Mouse (Mus musculus): ENCODE measurements around the gene Mreg. TPM values are rescaled to one million over a fixed set of nuclear protein-coding genes. Genes with fewer than 3 reads are reported as not detected.

Gene Mreg
- polyA plus RNA-seq, 1 experiment from 2014 or later = 9.6 TPM

DNA sequence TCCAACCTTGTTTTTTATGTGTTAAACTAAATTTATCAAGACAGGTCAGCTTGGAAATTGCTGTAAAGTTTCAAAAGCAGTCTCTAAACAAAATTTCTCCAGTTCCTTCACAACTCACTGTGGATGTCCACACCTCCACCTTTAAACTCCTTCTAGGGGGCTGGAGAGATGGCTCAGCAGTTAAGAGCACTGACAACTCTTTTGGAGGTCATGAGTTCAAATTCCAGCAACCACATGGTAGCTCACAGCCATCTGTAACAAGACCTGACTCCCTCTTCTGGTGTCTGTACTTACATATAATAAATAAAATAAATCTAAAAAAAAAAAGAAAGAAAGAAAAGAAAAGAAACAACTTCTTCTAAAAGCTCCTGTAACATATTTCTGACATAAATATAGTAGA lies 67.1 kb downstream of the Mreg start:
- Histone ChIP-seq H3K9me3 (ENCODE audit: control insufficient read depth, low read length) (no peaks in the 10 kb centered on the region), H3K4me2 (ENCODE audit: low read length) (no peak overlapping the region), H3K4me1 (replicated peaks; ENCODE audit: control insufficient read depth, insufficient read depth, low read length) (no peaks in the 10 kb centered on the region), H3K27me3 (replicated peaks; ENCODE audit: control insufficient read depth, insufficient read depth, low read length) (no peaks in the 10 kb centered on the region), H3K36me3 (ENCODE audit: control insufficient read depth, insufficient read depth, low read length) (no peaks in the 10 kb centered on the region), H3K4me3 (ENCODE audit: low read depth, low read length) (no peak overlapping the region), H3K9ac (ENCODE audit: low read length) (no peak overlapping the region), H3K27ac (ENCODE audit: low read depth) (no peak overlapping the region)
- DNase-seq (ENCODE audit: low spot score) = no peak
- ATAC-seq (replicated peaks; ENCODE audit: low FRiP score, low TSS enrichment, low read depth) = no peak

DNA sequence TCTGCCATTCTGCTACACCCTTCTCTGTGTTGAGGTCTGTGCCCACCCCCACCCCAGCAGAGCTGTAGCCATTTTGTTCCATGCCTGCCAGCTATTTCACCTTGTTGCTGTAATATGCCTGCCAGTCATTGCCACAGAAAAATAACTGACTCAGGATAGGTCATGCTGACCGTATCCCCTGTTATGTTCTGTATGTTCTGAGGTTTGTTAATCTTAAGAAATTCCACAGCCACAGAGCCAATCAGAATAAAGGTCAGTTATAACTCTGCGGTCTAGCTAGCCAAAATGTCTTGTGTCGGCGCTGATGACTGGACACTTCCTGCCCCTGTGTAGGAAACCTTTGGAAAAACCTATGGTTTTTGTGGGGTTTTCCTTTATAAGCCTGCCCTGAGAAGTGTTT lies 67.7 kb downstream of the Mreg start:
- no peak overlapping the region for H3K4me3 ChIP-seq (ENCODE audit: low read depth, low read length)
- no peak overlapping the region for H3K4me2 ChIP-seq (ENCODE audit: low read length)
- WGBS = 79% methylated on average over 4 of the region's 4 CpGs
- DNase-seq (ENCODE audit: low spot score) (no peak), ATAC-seq (replicated peaks; ENCODE audit: low FRiP score, low TSS enrichment, low read depth) (no peak)
- no peak overlapping the region for H3K9ac ChIP-seq (ENCODE audit: low read length)
- H3K9me3 ChIP-seq (ENCODE audit: control insufficient read depth, low read length) = no peaks in the 10 kb centered on the region
- H3K27me3 ChIP-seq (replicated peaks; ENCODE audit: control insufficient read depth, insufficient read depth, low read length) = no peaks in the 10 kb centered on the region
- H3K4me1 ChIP-seq (replicated peaks; ENCODE audit: control insufficient read depth, insufficient read depth, low read length) = no peaks in the 10 kb centered on the region
- no peaks in the 10 kb centered on the region for H3K36me3 ChIP-seq (ENCODE audit: control insufficient read depth, insufficient read depth, low read length)
- H3K27ac ChIP-seq (ENCODE audit: low read depth) = no peak overlapping the region

DNA sequence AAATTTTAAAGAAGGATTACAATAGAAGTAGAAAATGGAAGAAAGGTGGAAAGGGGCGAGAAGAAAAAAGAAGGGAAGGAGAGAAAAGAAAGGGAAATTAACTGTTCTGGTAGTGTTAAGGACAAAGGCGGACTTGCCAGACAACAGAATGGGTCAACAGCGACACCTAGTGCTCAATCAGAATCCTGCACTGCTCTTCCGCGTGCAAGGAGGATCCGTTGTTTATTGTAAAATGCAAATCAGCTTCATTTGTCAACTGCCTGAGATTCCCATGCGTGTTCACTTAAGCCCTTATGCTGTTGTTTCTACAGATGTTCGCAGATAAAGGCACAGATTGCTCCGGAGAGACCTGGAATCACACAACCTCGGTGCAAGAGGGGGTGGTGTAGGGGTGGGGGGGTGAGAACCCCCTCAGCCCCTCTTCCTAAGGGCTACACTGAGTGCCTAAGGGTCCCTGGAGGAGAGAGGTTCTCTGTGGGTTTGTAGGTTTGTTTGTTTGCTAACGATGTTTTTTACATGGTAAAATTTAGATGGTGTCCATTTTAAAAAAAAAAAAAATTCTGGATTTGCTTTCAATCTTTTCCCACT lies 70.1 kb downstream of the Mreg start:
- ATAC-seq (replicated peaks; ENCODE audit: low FRiP score, low TSS enrichment, low read depth) (peak; percentile 70; the same call in 1 of the 2 replicates), DNase-seq (ENCODE audit: low spot score) (peak; percentile 82)
- H3K36me3 ChIP-seq (ENCODE audit: control insufficient read depth, insufficient read depth, low read length) = no peaks in the 10 kb centered on the region
- 4% methylated on average over 11 of the region's 11 CpGs for WGBS
- H3K27me3 ChIP-seq (replicated peaks; ENCODE audit: control insufficient read depth, insufficient read depth, low read length) = no peaks in the 10 kb centered on the region
- peak overlapping the region; percentile 34; the same call in 1 of the 2 replicates for H3K9ac ChIP-seq (ENCODE audit: low read length)
- H3K4me2 ChIP-seq (ENCODE audit: low read length) = peak overlapping the region; percentile 50
- peak overlapping the region; percentile 16; the same call in 1 of the 2 replicates for H3K4me3 ChIP-seq (ENCODE audit: low read depth, low read length)
- no peaks in the 10 kb centered on the region for H3K4me1 ChIP-seq (replicated peaks; ENCODE audit: control insufficient read depth, insufficient read depth, low read length)
- no peaks in the 10 kb centered on the region for H3K9me3 ChIP-seq (ENCODE audit: control insufficient read depth, low read length)
- H3K27ac ChIP-seq (ENCODE audit: low read depth) = no peak overlapping the region

DNA sequence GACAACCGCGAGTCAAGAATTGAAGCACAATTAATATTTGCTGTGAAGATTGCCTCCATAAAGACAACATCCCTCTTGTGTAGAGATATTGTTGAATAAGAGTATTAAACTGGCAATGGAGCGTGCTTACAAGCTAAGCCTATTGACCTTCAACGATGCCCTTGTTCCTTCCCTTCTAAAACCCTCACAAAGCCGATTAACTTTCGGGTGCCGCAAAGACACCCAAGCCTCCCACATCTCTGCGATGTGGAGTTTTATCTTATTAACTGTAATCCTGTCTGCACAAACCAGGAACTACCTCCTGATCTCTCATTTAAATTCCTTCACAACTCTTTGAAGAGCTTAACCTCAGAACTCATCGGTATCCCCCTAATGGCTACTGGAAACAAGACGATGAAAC lies 76.0 kb downstream of the Mreg start:
- peaks cover 9% of the 10 kb centered on the region for H3K9me3 ChIP-seq (ENCODE audit: control insufficient read depth, low read length)
- no peak overlapping the region for H3K4me3 ChIP-seq (ENCODE audit: low read depth, low read length)
- H3K27me3 ChIP-seq (replicated peaks; ENCODE audit: control insufficient read depth, insufficient read depth, low read length) = no peaks in the 10 kb centered on the region
- no peak overlapping the region for H3K9ac ChIP-seq (ENCODE audit: low read length)
- no peaks in the 10 kb centered on the region for H3K4me1 ChIP-seq (replicated peaks; ENCODE audit: control insufficient read depth, insufficient read depth, low read length)
- no peak for DNase-seq (ENCODE audit: low spot score)
- ATAC-seq (replicated peaks; ENCODE audit: low FRiP score, low TSS enrichment, low read depth) = no peak
- H3K4me2 ChIP-seq (ENCODE audit: low read length) = no peak overlapping the region
- WGBS = 94% methylated on average over 10 of the region's 10 CpGs
- no peaks in the 10 kb centered on the region for H3K36me3 ChIP-seq (ENCODE audit: control insufficient read depth, insufficient read depth, low read length)
- H3K27ac ChIP-seq (ENCODE audit: low read depth) = no peak overlapping the region

DNA sequence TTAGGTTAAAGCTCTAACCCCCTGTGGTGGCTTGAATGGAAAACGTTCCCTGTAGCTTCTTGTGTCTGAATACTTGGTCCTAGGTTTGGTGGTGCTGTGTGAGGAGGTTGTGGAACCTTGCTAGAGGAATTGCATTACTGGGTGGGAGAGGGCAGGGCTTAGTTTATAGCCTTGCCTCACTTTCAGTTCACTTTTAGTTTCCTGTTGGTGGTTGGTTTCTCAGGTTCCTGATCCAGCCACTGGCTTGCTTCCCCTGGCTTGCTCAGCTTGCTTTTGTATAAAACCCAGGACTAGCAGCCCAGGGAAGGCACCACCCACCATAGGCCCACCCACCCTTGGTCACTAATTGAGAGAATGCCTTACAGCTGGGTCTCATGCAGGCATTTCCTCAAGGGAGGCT lies 77.6 kb downstream of the Mreg start:
- Histone ChIP-seq H3K27me3 (replicated peaks; ENCODE audit: control insufficient read depth, insufficient read depth, low read length) (no peaks in the 10 kb centered on the region), H3K9me3 (ENCODE audit: control insufficient read depth, low read length) (peaks cover 9% of the 10 kb centered on the region), H3K4me1 (replicated peaks; ENCODE audit: control insufficient read depth, insufficient read depth, low read length) (no peaks in the 10 kb centered on the region), H3K36me3 (ENCODE audit: control insufficient read depth, insufficient read depth, low read length) (no peaks in the 10 kb centered on the region), H3K9ac (ENCODE audit: low read length) (no peak overlapping the region), H3K4me2 (ENCODE audit: low read length) (no peak overlapping the region), H3K27ac (ENCODE audit: low read depth) (no peak overlapping the region), H3K4me3 (ENCODE audit: low read depth, low read length) (no peak overlapping the region)
- ATAC-seq (replicated peaks; ENCODE audit: low FRiP score, low TSS enrichment, low read depth) (no peak), DNase-seq (ENCODE audit: low spot score) (no peak)
- 81% methylated on average over 1 of the region's 1 CpGs for WGBS

DNA sequence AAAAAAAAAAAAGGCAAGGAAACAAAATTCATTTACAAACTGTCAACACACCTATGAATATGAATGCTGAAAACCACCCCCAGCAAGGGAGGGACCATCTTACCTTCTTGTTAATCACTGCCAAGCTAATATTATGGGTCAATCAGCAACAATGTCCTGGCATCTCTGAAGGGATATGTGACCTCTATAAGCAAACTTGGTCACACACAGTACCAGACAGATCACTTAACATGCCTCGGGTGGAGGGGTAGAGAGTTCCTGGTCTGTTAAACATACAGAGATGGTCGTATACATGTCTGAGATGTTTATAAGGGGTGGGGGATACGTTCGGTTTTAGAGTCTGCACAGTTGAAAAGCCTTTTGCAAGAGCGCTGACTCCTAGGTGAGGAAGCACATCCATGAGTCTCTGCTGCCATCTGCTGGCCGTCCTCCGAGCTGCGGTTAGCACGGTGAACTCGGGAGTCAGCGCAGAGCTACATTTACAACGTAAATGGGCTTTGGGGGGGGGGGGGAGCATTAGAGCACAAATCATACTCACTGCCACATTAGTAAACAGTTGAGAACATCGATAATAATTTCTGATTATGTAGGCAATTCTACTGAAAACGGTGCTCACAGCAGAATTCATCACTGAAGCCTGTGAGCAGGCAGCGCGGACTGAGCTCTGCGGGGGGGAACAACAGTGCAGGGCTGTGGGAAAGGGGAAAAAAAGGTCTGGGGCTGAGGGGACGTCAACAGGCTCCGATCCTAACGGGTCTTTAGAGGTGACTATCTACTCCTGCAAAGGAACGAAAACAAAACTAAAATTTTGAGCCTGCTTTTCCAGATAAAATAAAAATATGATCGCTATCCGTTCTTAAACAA lies 88.4 kb downstream of the Mreg start:
- H3K9ac ChIP-seq (ENCODE audit: low read length) = no peak overlapping the region
- ATAC-seq (replicated peaks; ENCODE audit: low FRiP score, low TSS enrichment, low read depth) (peak; percentile 78), DNase-seq (ENCODE audit: low spot score) (peak; percentile 98)
- no peaks in the 10 kb centered on the region for H3K36me3 ChIP-seq (ENCODE audit: control insufficient read depth, insufficient read depth, low read length)
- no peak overlapping the region for H3K27ac ChIP-seq (ENCODE audit: low read depth)
- no peaks in the 10 kb centered on the region for H3K9me3 ChIP-seq (ENCODE audit: control insufficient read depth, low read length)
- no peak overlapping the region for H3K4me3 ChIP-seq (ENCODE audit: low read depth, low read length)
- H3K4me1 ChIP-seq (replicated peaks; ENCODE audit: control insufficient read depth, insufficient read depth, low read length) = peaks cover 4% of the 10 kb centered on the region; the same call in 1 of the 2 replicates
- WGBS = 23% methylated on average over 23 of the region's 23 CpGs
- peak overlapping the region; percentile 21; the same call in 1 of the 2 replicates for H3K4me2 ChIP-seq (ENCODE audit: low read length)
- H3K27me3 ChIP-seq (replicated peaks; ENCODE audit: control insufficient read depth, insufficient read depth, low read length) = no peaks in the 10 kb centered on the region

DNA sequence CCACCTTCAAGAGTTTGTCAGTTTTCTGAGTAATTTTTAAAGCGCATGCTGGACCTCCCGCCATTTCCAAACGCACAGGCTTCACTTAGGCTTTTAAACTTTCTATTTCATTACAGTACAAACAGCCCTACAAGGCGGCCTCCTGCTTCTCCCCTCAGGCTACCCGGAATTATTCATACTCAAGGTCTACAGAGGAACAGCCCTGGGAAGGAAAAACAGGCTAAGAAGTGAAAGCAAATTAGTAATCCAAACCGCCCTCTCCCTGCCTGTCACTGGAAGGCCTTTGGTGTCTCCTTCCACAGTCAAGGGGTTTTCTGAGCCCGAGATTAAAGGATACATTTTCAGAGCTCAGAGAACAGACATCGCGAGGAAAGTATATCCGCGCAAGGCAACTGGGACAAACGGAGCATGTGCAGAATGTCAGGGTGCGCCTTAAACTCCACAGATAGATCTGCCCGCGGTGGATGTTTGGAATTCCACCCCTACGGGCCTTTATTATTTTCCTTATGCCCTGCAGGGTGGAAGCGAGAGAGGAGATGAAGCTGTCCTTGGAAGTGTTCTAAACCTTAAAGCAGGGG lies 90.4 kb downstream of the Mreg start:
- Histone ChIP-seq H3K27ac (ENCODE audit: low read depth) (no peak overlapping the region), H3K4me3 (ENCODE audit: low read depth, low read length) (no peak overlapping the region), H3K9ac (ENCODE audit: low read length) (no peak overlapping the region), H3K27me3 (replicated peaks; ENCODE audit: control insufficient read depth, insufficient read depth, low read length) (no peaks in the 10 kb centered on the region), H3K4me1 (replicated peaks; ENCODE audit: control insufficient read depth, insufficient read depth, low read length) (peaks cover 4% of the 10 kb centered on the region; the same call in 1 of the 2 replicates), H3K4me2 (ENCODE audit: low read length) (no peak overlapping the region), H3K9me3 (ENCODE audit: control insufficient read depth, low read length) (no peaks in the 10 kb centered on the region), H3K36me3 (ENCODE audit: control insufficient read depth, insufficient read depth, low read length) (no peaks in the 10 kb centered on the region)
- WGBS = 86% methylated on average over 17 of the region's 17 CpGs
- ATAC-seq (replicated peaks; ENCODE audit: low FRiP score, low TSS enrichment, low read depth) (no peak), DNase-seq (ENCODE audit: low spot score) (no peak)

DNA sequence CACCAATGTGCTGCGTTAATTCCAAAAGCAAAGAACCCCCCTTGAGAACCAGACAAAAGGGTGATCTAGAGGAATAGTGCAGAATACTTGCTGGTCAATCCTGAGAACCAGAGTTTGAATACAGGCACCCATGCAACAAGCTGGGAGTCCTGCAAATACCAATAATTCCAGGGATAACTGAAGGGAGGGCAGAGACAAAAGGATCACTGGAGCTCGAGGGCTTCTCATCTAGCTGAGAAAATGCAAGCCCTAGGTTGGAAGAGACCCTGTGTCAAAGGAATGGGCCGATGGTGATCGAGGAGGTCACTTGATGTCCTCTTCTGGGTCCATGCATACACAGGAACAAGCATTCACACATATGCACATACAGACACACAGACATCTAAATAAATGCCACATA lies 92.1 kb downstream of the Mreg start:
- Histone ChIP-seq H3K9me3 (ENCODE audit: control insufficient read depth, low read length) (no peaks in the 10 kb centered on the region), H3K9ac (ENCODE audit: low read length) (no peak overlapping the region), H3K4me2 (ENCODE audit: low read length) (no peak overlapping the region), H3K27me3 (replicated peaks; ENCODE audit: control insufficient read depth, insufficient read depth, low read length) (no peaks in the 10 kb centered on the region), H3K36me3 (ENCODE audit: control insufficient read depth, insufficient read depth, low read length) (no peaks in the 10 kb centered on the region), H3K4me1 (replicated peaks; ENCODE audit: control insufficient read depth, insufficient read depth, low read length) (peaks cover 4% of the 10 kb centered on the region; the same call in 1 of the 2 replicates), H3K27ac (ENCODE audit: low read depth) (no peak overlapping the region), H3K4me3 (ENCODE audit: low read depth, low read length) (no peak overlapping the region)
- ATAC-seq (replicated peaks; ENCODE audit: low FRiP score, low TSS enrichment, low read depth) = no peak
- no peak for DNase-seq (ENCODE audit: low spot score)
- 75% methylated on average over 4 of the region's 4 CpGs for WGBS

All from intestine, embryonic 14.5 days (tissue).